Mouse (Mus musculus): Measurements from ENCODE around the gene Tnf. TPM values are rescaled to one million over a fixed set of nuclear protein-coding genes. Genes with fewer than 3 reads are reported as not detected.

Tnf gene
- polyA plus RNA-seq, 1 experiment: 1.8 TPM

GRCm38 (mm10) chr17:35193881-35194843 is 7.6 kb downstream of the Tnf start, which contains the start of gene Ltb:
Gene Ltb, plus strand, starts transcription at chr17:35194439.
- no peak for TF ChIP-seq POLR2A (IDR thresholded peaks at IDR 0.05; ENCODE audit: low read depth, low read length)
- TF ChIP-seq CTCF (IDR thresholded peaks at IDR 0.05; ENCODE audit: extremely low read depth, insufficient read length, insufficient replicate concordance, low read depth, low read length): no peak
- H3K4me3 ChIP-seq (ENCODE audit: low read depth, low read length): peak within 1 kb of the TSS; percentile 77
- H3K27ac ChIP-seq (ENCODE audit: insufficient read depth, low read depth, low read length): peak within 1 kb of the TSS; percentile 46
- H3K4me1 ChIP-seq (ENCODE audit: control insufficient read depth, insufficient read depth, insufficient read length, low read length): peaks cover 10% of the 10 kb centered on the region
- H3K36me3 ChIP-seq (ENCODE audit: control insufficient read depth, insufficient read depth, low read length): no peaks in the 10 kb centered on the region
- 52% methylated on average over 28 of the region's 28 CpGs for WGBS
- no peaks in the 10 kb centered on the region for H3K27me3 ChIP-seq (ENCODE audit: control insufficient read depth, insufficient read depth, low read length)

- TF ChIP-seq CTCF (IDR thresholded peaks at IDR 0.05; ENCODE audit: extremely low read depth, insufficient read length, insufficient replicate concordance, low read depth, low read length) (no peak), POLR2A (IDR thresholded peaks at IDR 0.05; ENCODE audit: low read depth, low read length) (no peak)
- Histone ChIP-seq H3K4me3 (ENCODE audit: low read depth, low read length) (no peak overlapping the region), H3K36me3 (ENCODE audit: control insufficient read depth, insufficient read depth, low read length) (no peaks in the 10 kb centered on the region), H3K4me1 (ENCODE audit: control insufficient read depth, insufficient read depth, insufficient read length, low read length) (peaks cover 7% of the 10 kb centered on the region), H3K27ac (ENCODE audit: insufficient read depth, low read depth, low read length) (peak overlapping the region; percentile 20), H3K27me3 (ENCODE audit: control insufficient read depth, insufficient read depth, low read length) (no peaks in the 10 kb centered on the region)
- WGBS: 77% methylated on average over 5 of the region's 5 CpGs
Measured at GRCm38 (mm10) chr17:35192924-35193323, 8.9 kb downstream of the Tnf start.

GRCm38 (mm10) chr17:35191723-35192122 is 10.1 kb downstream of the Tnf start:
- no peak overlapping the region for H3K27ac ChIP-seq (ENCODE audit: insufficient read depth, low read depth, low read length)
- peaks cover 7% of the 10 kb centered on the region for H3K4me1 ChIP-seq (ENCODE audit: control insufficient read depth, insufficient read depth, insufficient read length, low read length)
- H3K27me3 ChIP-seq (ENCODE audit: control insufficient read depth, insufficient read depth, low read length): no peaks in the 10 kb centered on the region
- H3K36me3 ChIP-seq (ENCODE audit: control insufficient read depth, insufficient read depth, low read length): no peaks in the 10 kb centered on the region
- no peak overlapping the region for H3K4me3 ChIP-seq (ENCODE audit: low read depth, low read length)
- no peak for TF ChIP-seq POLR2A (IDR thresholded peaks at IDR 0.05; ENCODE audit: low read depth, low read length)
- 65% methylated on average over 2 of the region's 2 CpGs for WGBS

GRCm38 (mm10) chr17:35190096-35190495 is 11.7 kb downstream of the Tnf start:
- TF ChIP-seq CTCF (IDR thresholded peaks at IDR 0.05; ENCODE audit: extremely low read depth, insufficient read length, insufficient replicate concordance, low read depth, low read length) (no peak), POLR2A (IDR thresholded peaks at IDR 0.05; ENCODE audit: low read depth, low read length) (no peak)
- WGBS: 73% methylated on average over 4 of the region's 4 CpGs
- Histone ChIP-seq H3K36me3 (ENCODE audit: control insufficient read depth, insufficient read depth, low read length) (no peaks in the 10 kb centered on the region), H3K4me1 (ENCODE audit: control insufficient read depth, insufficient read depth, insufficient read length, low read length) (no peaks in the 10 kb centered on the region; the same call in none of the 2 replicates), H3K27ac (ENCODE audit: insufficient read depth, low read depth, low read length) (peak overlapping the region; percentile 20), H3K27me3 (ENCODE audit: control insufficient read depth, insufficient read depth, low read length) (no peaks in the 10 kb centered on the region), H3K4me3 (ENCODE audit: low read depth, low read length) (no peak overlapping the region)

- no peaks in the 10 kb centered on the region for H3K36me3 ChIP-seq (ENCODE audit: control insufficient read depth, insufficient read depth, low read length)
- 48% methylated on average over 1 of the region's 1 CpGs for WGBS
- H3K4me3 ChIP-seq (ENCODE audit: low read depth, low read length): no peak overlapping the region
- no peaks in the 10 kb centered on the region; the same call in none of the 2 replicates for H3K4me1 ChIP-seq (ENCODE audit: control insufficient read depth, insufficient read depth, insufficient read length, low read length)
- no peaks in the 10 kb centered on the region for H3K27me3 ChIP-seq (ENCODE audit: control insufficient read depth, insufficient read depth, low read length)
- H3K27ac ChIP-seq (ENCODE audit: insufficient read depth, low read depth, low read length): no peak overlapping the region
- TF ChIP-seq CTCF (IDR thresholded peaks at IDR 0.05; ENCODE audit: extremely low read depth, insufficient read length, insufficient replicate concordance, low read depth, low read length): no peak
- TF ChIP-seq POLR2A (IDR thresholded peaks at IDR 0.05; ENCODE audit: low read depth, low read length): no peak
Measured at GRCm38 (mm10) chr17:35189186-35189585, 12.6 kb downstream of the Tnf start.

GRCm38 (mm10) chr17:35187959-35188610 is 13.7 kb downstream of the Tnf start, which contains the start of gene Lst1:
Gene Lst1, minus strand, starts transcription at chr17:35188439.
- Histone ChIP-seq H3K4me3 (ENCODE audit: low read depth, low read length) (no peak within 1 kb of the TSS), H3K27ac (ENCODE audit: insufficient read depth, low read depth, low read length) (peak within 1 kb of the TSS; percentile 17; the same call in 1 of the 2 replicates), H3K36me3 (ENCODE audit: control insufficient read depth, insufficient read depth, low read length) (no peaks in the 10 kb centered on the region), H3K27me3 (ENCODE audit: control insufficient read depth, insufficient read depth, low read length) (no peaks in the 10 kb centered on the region), H3K4me1 (ENCODE audit: control insufficient read depth, insufficient read depth, insufficient read length, low read length) (no peaks in the 10 kb centered on the region; the same call in none of the 2 replicates)
- TF ChIP-seq POLR2A (IDR thresholded peaks at IDR 0.05; ENCODE audit: low read depth, low read length): no peak
- no peak for TF ChIP-seq CTCF (IDR thresholded peaks at IDR 0.05; ENCODE audit: extremely low read depth, insufficient read length, insufficient replicate concordance, low read depth, low read length)
- WGBS: 68% methylated on average over 7 of the region's 7 CpGs

- Histone ChIP-seq H3K36me3 (ENCODE audit: control insufficient read depth, insufficient read depth, low read length) (no peaks in the 10 kb centered on the region), H3K27ac (ENCODE audit: insufficient read depth, low read depth, low read length) (peak overlapping the region; percentile 13; the same call in 1 of the 2 replicates), H3K4me3 (ENCODE audit: low read depth, low read length) (no peak overlapping the region), H3K4me1 (ENCODE audit: control insufficient read depth, insufficient read depth, insufficient read length, low read length) (no peaks in the 10 kb centered on the region; the same call in none of the 2 replicates), H3K27me3 (ENCODE audit: control insufficient read depth, insufficient read depth, low read length) (no peaks in the 10 kb centered on the region)
- TF ChIP-seq POLR2A (IDR thresholded peaks at IDR 0.05; ENCODE audit: low read depth, low read length) (no peak), CTCF (IDR thresholded peaks at IDR 0.05; ENCODE audit: extremely low read depth, insufficient read length, insufficient replicate concordance, low read depth, low read length) (no peak)
- 70% methylated on average over 4 of the region's 4 CpGs for WGBS
Measured at GRCm38 (mm10) chr17:35187345-35187744, 14.5 kb downstream of the Tnf start.

Data from small intestine, adult 2 months (tissue).